Mouse (Mus musculus): ENCODE results near the gene Olfr1392. TPM values are rescaled to one million over a fixed set of nuclear protein-coding genes. Genes with fewer than 3 reads are reported as not detected.
"Not testable (repeated sequence)": the region's sequence is repeated elsewhere in the genome, so short reads cannot be mapped to it uniquely, and the experiment has no call there.

Olfr1392 gene
- polyA plus RNA-seq (2012; rRNA removed) (0.01 TPM in 2 replicates), polyA plus RNA-seq (2014; fragmentation: Nextera tagmentation; extraction: Ambion mirVana) (not detected in 2 replicates)

DNA sequence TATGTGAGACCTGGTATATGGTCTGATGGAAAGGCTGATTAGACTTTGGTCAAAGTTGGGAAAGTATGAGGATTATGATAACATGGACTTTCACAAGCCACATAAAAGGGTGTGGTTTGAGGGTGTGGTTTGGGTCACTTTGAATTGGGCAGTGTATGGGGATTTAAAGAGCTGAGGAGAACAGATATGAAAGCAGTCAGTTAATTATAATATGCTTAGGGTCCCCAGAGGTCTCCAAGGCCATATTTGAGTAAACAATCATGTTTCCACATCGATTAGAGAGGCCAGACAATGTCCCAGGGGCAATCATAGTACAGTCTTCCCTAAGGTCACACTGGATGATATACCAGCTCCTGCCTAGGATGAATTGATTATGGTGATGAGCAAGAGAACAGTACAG is at the start of gene Olfr1392:
Gene Olfr1392 (plus strand): TSS at position 301 of the 400 bp plus-strand sequence.
- H3K4me3 ChIP-seq (ENCODE audit: insufficient read depth in 1 of 2, low read depth in 2 of 2, low read length in 2 of 2); H3K4me2 ChIP-seq (ENCODE audit: low read depth); H3K27ac ChIP-seq; H3K36me3 ChIP-seq (replicated peaks; ENCODE audit: control insufficient read depth, insufficient read depth, low read depth); H3K4me1 ChIP-seq (replicated peaks; ENCODE audit: control insufficient read depth in 2 of 2, insufficient read depth in 2 of 2, low read length in 1 of 2); ATAC-seq (ENCODE audit: insufficient read depth); DNase-seq (ENCODE audit: low read depth in 3 of 3, low spot score in 3 of 3); H3K27me3 ChIP-seq (ENCODE audit: control insufficient read depth, insufficient read depth, low read length); H3K9me3 ChIP-seq (ENCODE audit: control insufficient read depth, low read length); H3K9ac ChIP-seq (replicated peaks): not testable (repeated sequence)
- WGBS (ENCODE audit: insufficient replicate concordance): 19% methylated on average over 1 of the region's 1 CpGs

DNA sequence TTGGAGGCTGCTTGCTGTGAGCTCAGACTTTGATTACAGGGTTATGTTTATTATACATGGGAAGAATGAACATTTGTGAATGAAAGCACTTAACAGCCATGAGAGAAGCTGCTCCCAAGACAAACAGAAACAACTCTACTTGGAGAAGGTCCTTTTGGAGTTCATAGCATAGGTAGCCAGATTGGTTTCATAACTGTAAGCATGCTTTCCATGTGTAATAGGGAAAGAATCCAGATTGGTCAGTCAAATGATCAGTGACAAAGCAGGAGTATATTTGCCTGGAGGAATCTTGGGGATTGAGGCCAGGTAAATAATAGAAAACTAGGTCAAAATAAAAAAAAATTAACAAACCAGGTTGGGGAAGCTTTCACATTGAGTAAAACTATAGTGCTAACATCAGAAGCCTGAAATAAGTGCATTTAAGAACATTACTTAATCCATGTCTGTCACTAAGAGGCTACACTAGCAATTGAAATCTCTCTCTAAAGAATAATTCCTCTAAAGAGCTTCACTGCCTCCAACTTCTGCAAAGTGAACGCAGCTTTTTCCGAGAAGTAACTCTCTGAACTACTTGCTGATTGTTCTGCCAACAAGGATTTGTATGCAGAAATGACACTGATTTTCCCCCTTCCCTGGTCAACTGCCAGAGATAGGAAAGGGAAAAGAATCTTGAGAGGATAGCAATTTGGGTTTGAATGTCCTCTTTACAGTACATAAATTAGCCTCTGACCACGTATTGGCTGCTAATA is 49.4 kb upstream of the Olfr1392 start:
- Histone ChIP-seq H3K4me3 (ENCODE audit: insufficient read depth in 1 of 2, low read depth in 2 of 2, low read length in 2 of 2) (no peak overlapping the region), H3K27ac (no peak overlapping the region), H3K4me1 (replicated peaks; ENCODE audit: control insufficient read depth in 2 of 2, insufficient read depth in 2 of 2, low read length in 1 of 2) (0 out of 4 replicates have a peak, but pooled peaks cover 0 to 6% of the 10 kb centered on the region in 2 experiments), H3K9ac (replicated peaks) (no peak overlapping the region), H3K9me3 (ENCODE audit: control insufficient read depth, low read length) (no peaks in the 10 kb centered on the region), H3K36me3 (replicated peaks; ENCODE audit: control insufficient read depth, insufficient read depth, low read depth) (no peaks in the 10 kb centered on the region), H3K27me3 (ENCODE audit: control insufficient read depth, insufficient read depth, low read length) (no peaks in the 10 kb centered on the region), H3K4me2 (ENCODE audit: low read depth) (no peak overlapping the region)
- WGBS (ENCODE audit: insufficient replicate concordance): 41% methylated on average over 3 of the region's 3 CpGs
- DNase-seq (ENCODE audit: low read depth in 3 of 3, low spot score in 3 of 3): no peak
- TF ChIP-seq CTCF (IDR thresholded peaks at IDR 0.05; ENCODE audit: low read depth): no peak
- no peak for TF ChIP-seq EP300 (IDR thresholded peaks at IDR 0.05; ENCODE audit: low read depth)
- no peak for ATAC-seq (ENCODE audit: insufficient read depth)

GRCm38 (mm10) chr11:49236891-49237290 is 48.2 kb upstream of the Olfr1392 start:
- TF ChIP-seq CTCF (IDR thresholded peaks at IDR 0.05; ENCODE audit: low read depth) (no peak), EP300 (IDR thresholded peaks at IDR 0.05; ENCODE audit: low read depth) (no peak)
- Histone ChIP-seq H3K4me1 (replicated peaks; ENCODE audit: control insufficient read depth in 2 of 2, insufficient read depth in 2 of 2, low read length in 1 of 2) (0 out of 4 replicates have a peak, but pooled peaks cover 0 to 6% of the 10 kb centered on the region in 2 experiments), H3K9me3 (ENCODE audit: control insufficient read depth, low read length) (no peaks in the 10 kb centered on the region), H3K27ac (no peak overlapping the region), H3K4me3 (ENCODE audit: insufficient read depth in 1 of 2, low read depth in 2 of 2, low read length in 2 of 2) (no peak overlapping the region), H3K36me3 (replicated peaks; ENCODE audit: control insufficient read depth, insufficient read depth, low read depth) (no peaks in the 10 kb centered on the region), H3K9ac (replicated peaks) (no peak overlapping the region), H3K4me2 (ENCODE audit: low read depth) (no peak overlapping the region), H3K27me3 (ENCODE audit: control insufficient read depth, insufficient read depth, low read length) (no peaks in the 10 kb centered on the region)
- DNase-seq (ENCODE audit: low read depth in 3 of 3, low spot score in 3 of 3) (no peak), ATAC-seq (ENCODE audit: insufficient read depth) (no peak)
- WGBS (ENCODE audit: insufficient replicate concordance): 68% methylated on average over 1 of the region's 1 CpGs

GRCm38 (mm10) chr11:49237532-49237931 is 47.5 kb upstream of the Olfr1392 start:
- ATAC-seq (ENCODE audit: insufficient read depth): no peak
- 0 out of 4 replicates have a peak, but pooled peaks cover 0 to 6% of the 10 kb centered on the region in 2 experiments for H3K4me1 ChIP-seq (replicated peaks; ENCODE audit: control insufficient read depth in 2 of 2, insufficient read depth in 2 of 2, low read length in 1 of 2)
- H3K9ac ChIP-seq (replicated peaks): no peak overlapping the region
- no peaks in the 10 kb centered on the region for H3K27me3 ChIP-seq (ENCODE audit: control insufficient read depth, insufficient read depth, low read length)
- H3K9me3 ChIP-seq (ENCODE audit: control insufficient read depth, low read length): no peaks in the 10 kb centered on the region
- DNase-seq (ENCODE audit: low read depth in 3 of 3, low spot score in 3 of 3): no peak
- no peak overlapping the region for H3K4me2 ChIP-seq (ENCODE audit: low read depth)
- H3K4me3 ChIP-seq (ENCODE audit: insufficient read depth in 1 of 2, low read depth in 2 of 2, low read length in 2 of 2): no peak overlapping the region
- 25% methylated on average over 2 of the region's 2 CpGs for WGBS (ENCODE audit: insufficient replicate concordance)
- no peak for TF ChIP-seq CTCF (IDR thresholded peaks at IDR 0.05; ENCODE audit: low read depth)
- no peak for TF ChIP-seq EP300 (IDR thresholded peaks at IDR 0.05; ENCODE audit: low read depth)
- no peaks in the 10 kb centered on the region for H3K36me3 ChIP-seq (replicated peaks; ENCODE audit: control insufficient read depth, insufficient read depth, low read depth)
- H3K27ac ChIP-seq: no peak overlapping the region

DNA sequence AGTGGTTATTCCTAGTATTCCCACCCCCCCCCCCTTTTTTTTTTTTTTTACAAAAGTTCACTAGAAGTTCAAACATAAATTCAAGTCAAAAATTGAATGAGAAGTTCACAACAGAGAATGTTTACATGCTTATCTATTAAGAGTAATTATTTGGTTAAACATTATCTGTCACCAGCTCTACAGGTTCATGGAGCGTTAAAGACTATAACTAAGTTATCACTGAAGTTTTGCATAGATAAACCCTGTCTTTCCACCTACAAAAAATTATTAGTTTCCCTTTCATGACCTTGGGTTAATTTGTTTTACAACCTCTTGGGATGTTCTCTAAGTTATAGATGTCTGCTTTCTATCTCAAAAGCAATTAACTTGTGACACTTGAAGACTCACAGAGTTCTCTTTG is 44.8 kb upstream of the Olfr1392 start:
- Histone ChIP-seq H3K27me3 (ENCODE audit: control insufficient read depth, insufficient read depth, low read length) (no peaks in the 10 kb centered on the region), H3K4me2 (ENCODE audit: low read depth) (no peak overlapping the region), H3K9me3 (ENCODE audit: control insufficient read depth, low read length) (no peaks in the 10 kb centered on the region), H3K9ac (replicated peaks) (no peak overlapping the region), H3K36me3 (replicated peaks; ENCODE audit: control insufficient read depth, insufficient read depth, low read depth) (no peaks in the 10 kb centered on the region), H3K27ac (no peak overlapping the region), H3K4me1 (replicated peaks; ENCODE audit: control insufficient read depth in 2 of 2, insufficient read depth in 2 of 2, low read length in 1 of 2) (peaks cover 11 to 20% of the 10 kb centered on the region in 2 experiments), H3K4me3 (ENCODE audit: insufficient read depth in 1 of 2, low read depth in 2 of 2, low read length in 2 of 2) (no peak overlapping the region)
- no peak for TF ChIP-seq EP300 (IDR thresholded peaks at IDR 0.05; ENCODE audit: low read depth)
- TF ChIP-seq CTCF (IDR thresholded peaks at IDR 0.05; ENCODE audit: low read depth): no peak
- no peak for DNase-seq (ENCODE audit: low read depth in 3 of 3, low spot score in 3 of 3)
- no peak for ATAC-seq (ENCODE audit: insufficient read depth)
- WGBS (ENCODE audit: insufficient replicate concordance): 37% methylated on average over 1 of the region's 1 CpGs

Measured in liver, embryonic 14.5 days (tissue).